Mouse (Mus musculus) heart, embryonic 13.5 days (tissue): Measurements from ENCODE around the gene Oma1. TPM values are rescaled to one million over a fixed set of nuclear protein-coding genes. Genes with fewer than 3 reads are reported as not detected.

ENCODE experiments used
- ATAC-seq: fragments of 200-750 bp; cut with Nextera tagmentation; 2 replicates; pipeline ENCODE4 v1.8.0; 2017; ENCODE audit warnings: moderate TSS enrichment; ENCODE audit not compliant: insufficient number of reproducible peaks, low FRiP score, low TSS enrichment; ENCODE audit errors: extremely low read depth
- H3K27ac ChIP-seq: fragments of 300-500 bp; sonication (generic); replicated peaks from 2 replicates; pipeline ENCODE4 v1.5.1; 2015; ENCODE audit warnings: moderate library complexity, mild to moderate bottlenecking, inconsistent platforms
- H3K27me3 ChIP-seq: fragments of 300-500 bp; sonication (generic); replicated peaks from 2 replicates; pipeline ENCODE4 v1.6.1; 2015; ENCODE audit warnings: mild to moderate bottlenecking, inconsistent platforms
- H3K36me3 ChIP-seq: fragments of 300-500 bp; sonication (generic); 2 replicates; pipeline ENCODE4 v1.6.1; 2015; ENCODE audit warnings: mild to moderate bottlenecking, inconsistent platforms
- H3K4me1 ChIP-seq: fragments of 300-500 bp; sonication (generic); 2 replicates; pipeline ENCODE4 v1.6.1; 2015; ENCODE audit warnings: inconsistent platforms
- H3K4me2 ChIP-seq: fragments of 300-500 bp; sonication (generic); 2 replicates; pipeline ENCODE4 v1.6.1; 2015; ENCODE audit warnings: inconsistent platforms, mild to moderate bottlenecking, moderate library complexity
- H3K4me3 ChIP-seq: fragments of 300-500 bp; sonication (generic); 2 replicates; pipeline ENCODE4 v1.5.1; 2015; ENCODE audit warnings: moderate library complexity, mild to moderate bottlenecking, inconsistent platforms
- H3K9ac ChIP-seq: fragments of 300-500 bp; sonication (generic); 2 replicates; pipeline ENCODE4 v1.6.1; 2015; ENCODE audit warnings: inconsistent platforms, mild to moderate bottlenecking, moderate library complexity
- H3K9me3 ChIP-seq: fragments of 300-500 bp; sonication (generic); 2 replicates; pipeline ENCODE4 v1.6.1; 2016; ENCODE audit warnings: inconsistent platforms
- WGBS: fragments of 180-500 bp; shearing (Covaris S2); methylation state at CpG from one replicate; pipeline ENCODE4 v1.1.7; 2015; ENCODE audit warnings: mixed read lengths; 5-methylcytosine and 5-hydroxymethylcytosine counted together
- polyA plus RNA-seq: library from polyadenylated mRNA; unstranded; fragments of >200 nt; fragmentation: Nextera tagmentation; extraction: Ambion mirVana; gene quantifications from 2 replicates; pipeline ENCODE4 v1.2.1, GENCODE M21; 2015

Gene Oma1
- polyA plus RNA-seq, 1 experiment from 2014 or later = 19.0 TPM

DNA sequence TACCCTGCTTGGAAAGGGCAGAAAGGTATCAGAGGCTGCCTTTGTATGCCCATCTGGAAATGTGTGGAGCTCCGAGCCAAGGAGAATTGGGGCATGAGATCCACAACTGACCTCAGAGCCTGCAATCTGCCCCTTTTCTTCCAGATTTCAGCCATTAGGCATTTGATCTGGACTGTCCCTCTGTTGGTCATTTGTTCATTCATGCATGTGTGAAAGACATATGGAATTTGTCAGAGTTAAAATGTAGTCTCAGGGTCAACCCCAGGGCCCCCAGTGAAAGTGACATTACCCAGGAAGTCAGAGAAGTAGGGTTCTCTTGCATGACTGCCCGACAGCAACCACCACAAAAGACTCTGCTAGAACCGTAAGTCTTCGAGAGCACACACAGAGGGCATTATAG, 89.0 kb downstream of the Oma1 start:
- Histone ChIP-seq H3K9me3 (peaks cover 4% of the 10 kb centered on the region; the same call in 1 of the 2 replicates), H3K4me2 (no peak overlapping the region), H3K4me1 (no peaks in the 10 kb centered on the region), H3K27me3 (no peaks in the 10 kb centered on the region), H3K4me3 (no peak overlapping the region), H3K36me3 (no peaks in the 10 kb centered on the region), H3K9ac (no peak overlapping the region), H3K27ac (no peak overlapping the region)
- ATAC-seq = no peak
- 67% methylated on average over 4 of the region's 4 CpGs for WGBS

DNA sequence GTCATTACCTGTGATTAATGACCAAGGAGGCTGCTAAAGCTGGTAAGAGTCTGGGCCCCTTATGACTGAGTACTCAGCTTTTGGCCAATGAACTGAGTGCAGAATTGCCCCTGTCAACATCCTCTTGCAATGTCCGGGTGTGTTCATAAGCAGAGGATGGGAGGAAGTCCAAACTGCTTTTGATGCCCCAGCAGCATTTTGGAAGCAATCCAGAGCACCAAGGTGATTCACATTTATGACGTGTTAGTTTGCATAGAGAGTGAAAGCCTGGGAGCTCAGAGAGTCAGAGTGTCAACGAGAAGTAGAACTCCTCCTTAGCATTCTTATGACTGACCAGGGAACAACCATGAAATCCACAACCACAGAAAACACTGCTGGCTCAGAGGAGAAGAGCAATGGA, 91.7 kb downstream of the Oma1 start:
- Histone ChIP-seq H3K4me1 (no peaks in the 10 kb centered on the region), H3K9me3 (peaks cover 4% of the 10 kb centered on the region; the same call in 1 of the 2 replicates), H3K27ac (no peak overlapping the region), H3K9ac (no peak overlapping the region), H3K27me3 (no peaks in the 10 kb centered on the region), H3K36me3 (no peaks in the 10 kb centered on the region), H3K4me2 (no peak overlapping the region), H3K4me3 (no peak overlapping the region)
- no peak for ATAC-seq
- WGBS = 61% methylated on average over 3 of the region's 3 CpGs

DNA sequence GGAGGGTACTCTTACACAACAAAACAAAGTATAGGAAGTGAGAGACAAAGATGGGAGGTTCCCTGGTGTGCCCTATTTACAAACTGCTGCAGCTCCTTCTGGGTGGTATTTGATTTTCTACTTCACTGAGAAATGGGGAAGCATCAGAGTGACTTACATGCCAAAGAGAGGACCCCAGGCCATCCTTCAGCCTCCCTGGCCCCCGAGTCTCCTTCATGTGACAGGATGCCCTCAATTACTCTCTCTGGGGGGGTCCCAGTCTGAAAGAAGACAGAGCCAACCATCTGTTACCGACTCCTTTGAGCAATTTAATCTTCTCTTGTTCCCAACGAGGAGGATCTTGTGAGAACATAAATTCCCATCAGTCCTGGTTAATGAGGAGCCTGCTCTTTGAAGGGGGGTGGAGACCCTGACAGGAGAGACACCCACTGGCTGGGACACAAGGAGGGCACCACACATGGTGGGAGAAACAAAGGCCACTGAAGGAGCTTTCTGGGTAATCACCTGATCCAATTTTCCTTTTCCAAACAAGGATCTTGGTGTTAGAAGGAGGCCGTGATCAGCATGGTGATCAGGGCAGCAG, 96.7 kb downstream of the Oma1 start:
- H3K27ac ChIP-seq = no peak overlapping the region
- H3K9me3 ChIP-seq = peaks cover 4% of the 10 kb centered on the region; the same call in 1 of the 2 replicates
- H3K9ac ChIP-seq = no peak overlapping the region
- H3K4me2 ChIP-seq = no peak overlapping the region
- 30% methylated on average over 4 of the region's 4 CpGs for WGBS
- no peaks in the 10 kb centered on the region for H3K36me3 ChIP-seq
- no peaks in the 10 kb centered on the region for H3K4me1 ChIP-seq
- H3K27me3 ChIP-seq = no peaks in the 10 kb centered on the region
- ATAC-seq = no peak
- H3K4me3 ChIP-seq = no peak overlapping the region

Other genes with a start within 250 kb of the Oma1 start
- gene Mier1, start 199.4 kb upstream of the Oma1 start, polyA plus RNA-seq = 24.0 and 29.3 TPM in 2 replicates
- gene Wdr78, start 199.3 kb upstream of the Oma1 start, polyA plus RNA-seq = 0.83 and 1.4 TPM in 2 replicates
- gene Slc35d1, start 98.6 kb upstream of the Oma1 start, polyA plus RNA-seq = 5.3 and 5.9 TPM in 2 replicates
- gene 4921539E11Rik, start 22.9 kb upstream of the Oma1 start, polyA plus RNA-seq = not detected in 2 replicates